Mouse (Mus musculus): ENCODE results near the gene Ndufb3.

GRCm38 (mm10) chr1:58579179-58579578 is 7.0 kb upstream of the Ndufb3 start:
- TF ChIP-seq CTCF (IDR thresholded peaks at IDR 0.05; ENCODE audit: low read depth, low read length) (peak; percentile 48; the same call in 1 of the 2 replicates), POLR2AphosphoS5 (IDR thresholded peaks at IDR 0.05; ENCODE audit: insufficient replicate concordance, low read depth, low read length) (no peak)

All from G1E (cell line).